ENCODE assay signal across 10 mouse cellular contexts in the genomic region with DNA sequence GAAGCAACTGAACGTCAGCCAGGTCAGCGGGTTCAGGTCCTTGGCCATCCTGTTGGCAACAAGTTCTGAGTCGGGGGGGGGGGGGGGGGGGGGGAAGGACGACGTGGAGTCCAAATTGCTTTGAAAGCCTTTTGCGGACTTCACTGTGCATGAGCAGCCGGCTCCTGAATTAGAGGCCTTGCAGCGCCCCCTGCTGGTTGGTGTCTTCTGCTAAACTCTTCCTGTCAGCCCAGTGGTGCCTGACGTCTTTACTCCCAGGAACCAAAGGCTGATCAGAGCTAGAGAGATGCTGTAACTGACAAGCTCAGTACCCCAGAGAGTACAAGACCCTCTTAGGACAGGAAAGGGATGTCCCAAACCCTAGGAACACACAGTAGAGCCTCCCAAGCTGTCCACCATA. TPM values are rescaled to one million over a fixed set of nuclear protein-coding genes. Genes with fewer than 3 reads are reported as not detected.
DNase-seq lines count a peak whose midpoint lies in the region; ATAC-seq and TF ChIP-seq lines count a peak whose summit lies in the region.
"Had no signal": no experiment of that assay in that cellular context is flagged by ENCODE, and none has a peak within 500 bp of the region (broad histone marks: within the 10 kb centered on the region; RNA-seq: fewer than 3 reads in every experiment).

No protein-coding gene starts in this region.

- peaks cover 9% of the 10 kb centered on the region; the same call in 1 of the 2 replicates for H3K27me3 ChIP-seq in heart, embryonic 11.5 days (ENCODE audit: control insufficient read depth, insufficient read depth, low read length)
- H3K27me3 ChIP-seq in forebrain, embryonic 16.5 days (replicated peaks; ENCODE audit: control insufficient read depth, insufficient read depth, low read length): no peaks in the 10 kb centered on the region
- no peaks in the 10 kb centered on the region for H3K27me3 ChIP-seq in hindbrain, postnatal 0 days (ENCODE audit: insufficient read depth, low read length)

- H3K36me3 ChIP-seq in heart, embryonic 11.5 days (ENCODE audit: control insufficient read depth, insufficient read depth, low read length): no peaks in the 10 kb centered on the region
- H3K36me3 ChIP-seq in forebrain, embryonic 16.5 days (ENCODE audit: control insufficient read depth, insufficient read depth): no peaks in the 10 kb centered on the region
- H3K36me3 ChIP-seq in hindbrain, postnatal 0 days (ENCODE audit: insufficient read depth, low read length): no peaks in the 10 kb centered on the region
- H3K36me3 ChIP-seq: G1E; neural tube, embryonic 13.5 days had no signal

- peak; percentile 86 for TF ChIP-seq CTCF in hindbrain, postnatal 0 days (IDR thresholded peaks at IDR 0.05; ENCODE audit: low read depth)

- H3K9me3 ChIP-seq in heart, embryonic 11.5 days (replicated peaks; ENCODE audit: control insufficient read depth, low read length): no peaks in the 10 kb centered on the region
- peaks cover 2% of the 10 kb centered on the region; the same call in 1 of the 2 replicates for H3K9me3 ChIP-seq in forebrain, embryonic 16.5 days (ENCODE audit: control insufficient read depth, low read length)
- H3K9me3 ChIP-seq in hindbrain, postnatal 0 days (ENCODE audit: low read length): no peaks in the 10 kb centered on the region
- H3K9me3 ChIP-seq: neural tube, embryonic 13.5 days had no signal

- H3K27ac ChIP-seq in heart, embryonic 11.5 days (ENCODE audit: low read depth, low read length): no peak overlapping the region
- H3K27ac ChIP-seq in forebrain, embryonic 16.5 days (ENCODE audit: low read length): peak overlapping the region; percentile 71
- no peak overlapping the region for H3K27ac ChIP-seq in hindbrain, postnatal 0 days
- H3K27ac ChIP-seq: neural tube, embryonic 13.5 days had no signal

- H3K9ac ChIP-seq in heart, embryonic 11.5 days (ENCODE audit: low read depth, low read length): no peak overlapping the region
- no peak overlapping the region for H3K9ac ChIP-seq in forebrain, embryonic 16.5 days (replicated peaks; ENCODE audit: low read depth, low read length)
- H3K9ac ChIP-seq in hindbrain, postnatal 0 days (replicated peaks; ENCODE audit: low read length): no peak overlapping the region
- H3K9ac ChIP-seq: neural tube, embryonic 13.5 days had no signal

- no peaks in the 10 kb centered on the region for H3K4me1 ChIP-seq in heart, embryonic 11.5 days (ENCODE audit: control insufficient read depth, insufficient read depth, low read length)
- H3K4me1 ChIP-seq in forebrain, embryonic 16.5 days (replicated peaks; ENCODE audit: control insufficient read depth, insufficient read depth, low read length): peaks cover 15% of the 10 kb centered on the region
- no peaks in the 10 kb centered on the region for H3K4me1 ChIP-seq in hindbrain, postnatal 0 days (ENCODE audit: insufficient read depth, low read length)
- H3K4me1 ChIP-seq: neural tube, embryonic 13.5 days had no signal

- no peak overlapping the region for H3K4me3 ChIP-seq in heart, embryonic 11.5 days (ENCODE audit: low read depth, low read length)
- H3K4me3 ChIP-seq in forebrain, embryonic 16.5 days (replicated peaks; ENCODE audit: low read length): no peak overlapping the region
- no peak overlapping the region for H3K4me3 ChIP-seq in hindbrain, postnatal 0 days (ENCODE audit: low read length)
- H3K4me3 ChIP-seq: neural tube, embryonic 13.5 days had no signal

- DNase-seq in heart, adult 18-20 months: peak; percentile 66 to 91
- DNase-seq in cerebellum, adult 18-20 months: peak; percentile 90 to 94
- DNase-seq in hindbrain, postnatal 0 days (ENCODE audit: low spot score): peak; percentile 94
- DNase-seq in left cerebral cortex, adult 11 months (ENCODE audit: low spot score): peak; percentile 73
- peak; percentile 88 for DNase-seq in mesoderm, embryonic 11.5 days (ENCODE audit: low read depth, low spot score)
- peak; percentile 39 to 58 for DNase-seq in spleen, postnatal 14 days (ENCODE audit: low spot score in 2 of 2)

- 2% methylated on average over 8 of the region's 9 CpGs for WGBS in heart, embryonic 11.5 days (ENCODE audit: insufficient replicate concordance)
- under 1% methylated on average over 8 of the region's 9 CpGs for WGBS in forebrain, embryonic 16.5 days
- 5% methylated on average over 6 of the region's 9 CpGs for WGBS in hindbrain, postnatal 0 days

- H3K4me2 ChIP-seq in heart, embryonic 11.5 days: no peak overlapping the region
- H3K4me2 ChIP-seq in forebrain, embryonic 16.5 days (ENCODE audit: low read length): no peak overlapping the region
- H3K4me2 ChIP-seq in hindbrain, postnatal 0 days (ENCODE audit: low read depth, low read length): no peak overlapping the region
- H3K4me2 ChIP-seq: neural tube, embryonic 13.5 days had no signal

- ATAC-seq in heart, embryonic 11.5 days (replicated peaks; ENCODE audit: insufficient number of reproducible peaks, low FRiP score, low TSS enrichment): no peak
- peak; percentile 80 for ATAC-seq in forebrain, embryonic 16.5 days
- peak; percentile 74; the same call in 1 of the 2 replicates for ATAC-seq in hindbrain, postnatal 0 days

RNA-seq across cellular contexts. Expression of gene Fbxo21, which starts 43.7 kb away (rescaled TPM):
- total RNA-seq in heart, adult 18-20 months (2021): 10 to 100 TPM; 35.7 to 38.8 TPM
- polyA plus RNA-seq in heart, embryonic 11.5 days (2014; fragmentation: Nextera tagmentation; extraction: Ambion mirVana): 46.2 and 52.8 TPM in 2 replicates
- polyA plus RNA-seq in forebrain, embryonic 16.5 days (2015; fragmentation: Nextera tagmentation; extraction: Ambion mirVana): 203 and 214 TPM in 2 replicates
- total RNA-seq in hindbrain, postnatal 0 days (2014; rRNA removed): 194 and 198 TPM in 2 replicates
- 126 and 134 TPM in 2 replicates for polyA plus RNA-seq in hindbrain, postnatal 0 days (2015; fragmentation: Nextera tagmentation; extraction: Ambion mirVana)
